Mouse (Mus musculus) urinary bladder, postnatal 14 days (tissue): ENCODE data around the gene Smim24.

Source experiments
- DNase-seq: peaks from one replicate; pipeline ENCODE4 v3.0.0; 2021; ENCODE audit warnings: low spot score

Smim24 gene

GRCm38 (mm10) chr10:81434361-81435263 is 41.8 kb downstream of the Smim24 start:
- DNase-seq: no peak

DNA sequence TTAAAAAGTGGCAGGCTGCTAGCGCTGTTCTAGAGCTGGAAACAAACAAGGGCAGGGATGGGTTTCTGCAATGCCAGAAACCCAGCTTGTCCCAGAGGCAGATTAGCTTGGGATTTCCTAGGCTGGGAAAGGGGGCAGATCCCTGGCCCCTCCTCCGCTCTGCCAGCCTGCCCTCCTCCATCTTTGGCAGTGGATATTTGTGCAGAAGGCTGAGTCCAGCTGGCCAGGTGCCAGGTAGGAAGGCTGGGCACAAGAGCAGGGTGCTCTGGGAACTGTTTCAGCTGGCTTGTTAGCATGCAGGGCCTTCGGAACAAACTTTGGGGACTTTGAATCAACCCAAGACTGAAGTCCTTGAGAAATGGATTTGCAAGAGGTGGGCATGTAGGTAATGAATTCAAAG is 42.6 kb downstream of the Smim24 start:
- DNase-seq: peak; percentile 76

GRCm38 (mm10) chr10:81441019-81441418 is 48.2 kb downstream of the Smim24 start:
- DNase-seq: no peak
